Mouse (Mus musculus): ENCODE results near the gene Fuom. TPM values are rescaled to one million over a fixed set of nuclear protein-coding genes. Genes with fewer than 3 reads are reported as not detected.

The Fuom gene
- polyA plus RNA-seq, 1 experiment from 2014 or later = 32.2 TPM

- peaks cover 90% of the 10 kb centered on the region for H3K27me3 ChIP-seq (ENCODE audit: control insufficient read depth, insufficient read depth, low read depth, low read length)
- peak; percentile 71 for ATAC-seq
- H3K9me3 ChIP-seq (replicated peaks; ENCODE audit: control insufficient read depth, low read length, poor library complexity, severe bottlenecking) = no peaks in the 10 kb centered on the region
- H3K4me1 ChIP-seq (ENCODE audit: control insufficient read depth, insufficient read depth, low read length) = peaks cover 19% of the 10 kb centered on the region
- H3K9ac ChIP-seq (ENCODE audit: low read depth, low read length) = peak overlapping the region; percentile 50; the same call in 1 of the 2 replicates
- H3K27ac ChIP-seq (ENCODE audit: low read length) = no peak overlapping the region
- WGBS = 1% methylated on average over 34 of the region's 34 CpGs
- peak overlapping the region; percentile 65 for H3K4me2 ChIP-seq (ENCODE audit: low read length)
- H3K36me3 ChIP-seq (ENCODE audit: control insufficient read depth, insufficient read depth, low read length) = no peaks in the 10 kb centered on the region
- peak overlapping the region; percentile 34 for H3K4me3 ChIP-seq (ENCODE audit: low read depth, low read length)
Measured at GRCm38 (mm10) chr7:140049115-140049689, 53.0 kb downstream of the Fuom start.

- H3K9ac ChIP-seq (ENCODE audit: low read depth, low read length) = peak within 1 kb of the TSS; percentile 50; the same call in 1 of the 2 replicates
- WGBS = under 1% methylated on average over 54 of the region's 56 CpGs
- peak within 1 kb of the TSS; percentile 34 for H3K4me3 ChIP-seq (ENCODE audit: low read depth, low read length)
- H3K27ac ChIP-seq (ENCODE audit: low read length) = no peak within 1 kb of the TSS
- H3K4me2 ChIP-seq (ENCODE audit: low read length) = peak within 1 kb of the TSS; percentile 65
- H3K27me3 ChIP-seq (ENCODE audit: control insufficient read depth, insufficient read depth, low read depth, low read length) = peaks cover 89% of the 10 kb centered on the region
- H3K4me1 ChIP-seq (ENCODE audit: control insufficient read depth, insufficient read depth, low read length) = peaks cover 19% of the 10 kb centered on the region
- H3K9me3 ChIP-seq (replicated peaks; ENCODE audit: control insufficient read depth, low read length, poor library complexity, severe bottlenecking) = no peaks in the 10 kb centered on the region
- ATAC-seq = peak; percentile 47; the same call in 1 of the 2 replicates
- no peaks in the 10 kb centered on the region for H3K36me3 ChIP-seq (ENCODE audit: control insufficient read depth, insufficient read depth, low read length)
Measured at GRCm38 (mm10) chr7:140048361-140049114, 53.7 kb downstream of the Fuom start, which contains the start of gene Msx3. Gene Msx3, minus strand, starts transcription at chr7:140049089.

- H3K4me2 ChIP-seq (ENCODE audit: low read length) = peak overlapping the region; percentile 56
- no peak for ATAC-seq
- WGBS = under 1% methylated on average over 33 of the region's 33 CpGs
- no peaks in the 10 kb centered on the region for H3K36me3 ChIP-seq (ENCODE audit: control insufficient read depth, insufficient read depth, low read length)
- H3K27ac ChIP-seq (ENCODE audit: low read length) = no peak overlapping the region
- peaks cover 19% of the 10 kb centered on the region for H3K4me1 ChIP-seq (ENCODE audit: control insufficient read depth, insufficient read depth, low read length)
- no peaks in the 10 kb centered on the region for H3K9me3 ChIP-seq (replicated peaks; ENCODE audit: control insufficient read depth, low read length, poor library complexity, severe bottlenecking)
- H3K9ac ChIP-seq (ENCODE audit: low read depth, low read length) = no peak overlapping the region
- peaks cover 88% of the 10 kb centered on the region for H3K27me3 ChIP-seq (ENCODE audit: control insufficient read depth, insufficient read depth, low read depth, low read length)
- H3K4me3 ChIP-seq (ENCODE audit: low read depth, low read length) = peak overlapping the region; percentile 34
Measured at GRCm38 (mm10) chr7:140047811-140048311, 54.4 kb downstream of the Fuom start.

Other genes with a start within 250 kb of the Fuom start
- 22.5 and 23.6 TPM in 2 replicates for gene Kndc1, start 207.7 kb downstream of the Fuom start, polyA plus RNA-seq (2015; fragmentation: Nextera tagmentation; extraction: Ambion mirVana)
- not detected in 2 replicates for gene Utf1, start 158.7 kb downstream of the Fuom start, polyA plus RNA-seq (2015; fragmentation: Nextera tagmentation; extraction: Ambion mirVana)
- gene 6430531B16Rik, start 123.7 kb downstream of the Fuom start, polyA plus RNA-seq (2015; fragmentation: Nextera tagmentation; extraction: Ambion mirVana) = 0.95 and 1.0 TPM in 2 replicates
- 3.0 and 3.9 TPM in 2 replicates for gene Adam8, start 109.9 kb downstream of the Fuom start, polyA plus RNA-seq (2015; fragmentation: Nextera tagmentation; extraction: Ambion mirVana)
- gene Zfp511, start 66.0 kb downstream of the Fuom start, polyA plus RNA-seq (2015; fragmentation: Nextera tagmentation; extraction: Ambion mirVana) = 55.9 and 56.5 TPM in 2 replicates
- 58.0 and 61.0 TPM in 2 replicates for gene Tubgcp2, start 65.8 kb downstream of the Fuom start, polyA plus RNA-seq (2015; fragmentation: Nextera tagmentation; extraction: Ambion mirVana)
- gene Msx3, start 53.4 kb downstream of the Fuom start, polyA plus RNA-seq (2015; fragmentation: Nextera tagmentation; extraction: Ambion mirVana) = 0.45 and 0.55 TPM in 2 replicates
- 299 and 401 TPM in 2 replicates for gene Caly, start 19.9 kb downstream of the Fuom start, polyA plus RNA-seq (2015; fragmentation: Nextera tagmentation; extraction: Ambion mirVana)
- gene Prap1, start 9.0 kb downstream of the Fuom start, polyA plus RNA-seq (2015; fragmentation: Nextera tagmentation; extraction: Ambion mirVana) = not detected in 2 replicates
- 6.7 and 8.3 TPM in 2 replicates for gene Paox, start 13.4 kb upstream of the Fuom start, polyA plus RNA-seq (2015; fragmentation: Nextera tagmentation; extraction: Ambion mirVana)
- 111 TPM in 2 replicates for gene Echs1, start 14.0 kb upstream of the Fuom start, polyA plus RNA-seq (2015; fragmentation: Nextera tagmentation; extraction: Ambion mirVana)
- gene Mtg1, start 35.1 kb upstream of the Fuom start, polyA plus RNA-seq (2015; fragmentation: Nextera tagmentation; extraction: Ambion mirVana) = 26.7 and 32.6 TPM in 2 replicates
- 26.7 and 29.2 TPM in 2 replicates for gene Sprn, start 52.4 kb upstream of the Fuom start, polyA plus RNA-seq (2015; fragmentation: Nextera tagmentation; extraction: Ambion mirVana)
- gene Olfr522, start 62.3 kb upstream of the Fuom start, polyA plus RNA-seq (2015; fragmentation: Nextera tagmentation; extraction: Ambion mirVana) = not detected in 2 replicates
- not detected in 2 replicates for gene Olfr523, start 70.8 kb upstream of the Fuom start, polyA plus RNA-seq (2015; fragmentation: Nextera tagmentation; extraction: Ambion mirVana)
- not detected in 2 replicates for gene Olfr524, start 103.5 kb upstream of the Fuom start, polyA plus RNA-seq (2015; fragmentation: Nextera tagmentation; extraction: Ambion mirVana)
- not detected in 2 replicates for gene Cd163l1, start 115.8 kb upstream of the Fuom start, polyA plus RNA-seq (2015; fragmentation: Nextera tagmentation; extraction: Ambion mirVana)
- not detected in 2 replicates for gene 5830411N06Rik, start 144.8 kb upstream of the Fuom start, polyA plus RNA-seq (2015; fragmentation: Nextera tagmentation; extraction: Ambion mirVana)
- not detected in 2 replicates for gene Olfr525, start 218.4 kb upstream of the Fuom start, polyA plus RNA-seq (2015; fragmentation: Nextera tagmentation; extraction: Ambion mirVana)
- gene Olfr527, start 231.6 kb upstream of the Fuom start, polyA plus RNA-seq (2015; fragmentation: Nextera tagmentation; extraction: Ambion mirVana) = not detected in 2 replicates